Mouse (Mus musculus): Measurements from ENCODE around the gene Fam193b.
A peak's percentile ranks its signal among the peaks of the same experiment; 100 is the strongest.
"Not testable (repeated sequence)": the region's sequence is repeated elsewhere in the genome, so short reads cannot be mapped to it uniquely, and the experiment has no call there.

Fam193b gene

GRCm38 (mm10) chr13:55571977-55572376 is 1.1 kb upstream of the Fam193b start:
- DNase-seq (ENCODE audit: low spot score) = no peak

GRCm38 (mm10) chr13:55570286-55570973 is 490 bp downstream of the Fam193b start:
- no peak for DNase-seq (ENCODE audit: low spot score)

GRCm38 (mm10) chr13:55569726-55570285 is 1.1 kb downstream of the Fam193b start:
- no peak for DNase-seq (ENCODE audit: low spot score)

- not testable (repeated sequence) for DNase-seq (ENCODE audit: low spot score)
These were observed 2.4 kb downstream of the Fam193b start for GRCm38 (mm10) chr13:55568524-55568923.

GRCm38 (mm10) chr13:55567949-55568348 is 3.0 kb downstream of the Fam193b start:
- DNase-seq (ENCODE audit: low spot score) = no peak

- DNase-seq (ENCODE audit: low spot score) = no peak
These were observed 3.9 kb downstream of the Fam193b start for GRCm38 (mm10) chr13:55567001-55567400.

GRCm38 (mm10) chr13:55563266-55563879 is 7.5 kb downstream of the Fam193b start:
- no peak for DNase-seq (ENCODE audit: low spot score)

GRCm38 (mm10) chr13:55557499-55557898 is 13.4 kb downstream of the Fam193b start:
- no peak for DNase-seq (ENCODE audit: low spot score)

- DNase-seq (ENCODE audit: low spot score) = no peak
These were observed 15.0 kb downstream of the Fam193b start for GRCm38 (mm10) chr13:55555921-55556320.

GRCm38 (mm10) chr13:55549061-55549460 is 21.9 kb downstream of the Fam193b start:
- DNase-seq (ENCODE audit: low spot score) = no peak

GRCm38 (mm10) chr13:55548426-55548825 is 22.5 kb downstream of the Fam193b start:
- no peak for DNase-seq (ENCODE audit: low spot score)

- DNase-seq (ENCODE audit: low spot score) = no peak
These were observed 23.0 kb downstream of the Fam193b start for GRCm38 (mm10) chr13:55547916-55548315.

GRCm38 (mm10) chr13:55544792-55545191 is 26.1 kb downstream of the Fam193b start:
- no peak for DNase-seq (ENCODE audit: low spot score)

- no peak for DNase-seq (ENCODE audit: low spot score)
These were observed 27.5 kb downstream of the Fam193b start for GRCm38 (mm10) chr13:55543447-55543846.

- no peak for DNase-seq (ENCODE audit: low spot score)
These were observed 28.0 kb downstream of the Fam193b start for GRCm38 (mm10) chr13:55542891-55543290.

- DNase-seq (ENCODE audit: low spot score) = no peak
These were observed 30.0 kb downstream of the Fam193b start for GRCm38 (mm10) chr13:55540933-55541332.

GRCm38 (mm10) chr13:55536194-55537175 is 34.4 kb downstream of the Fam193b start, which contains the start of gene Ddx41:
Ddx41 (minus strand) TSS chr13:55536658.
- peak; percentile 97 for DNase-seq (ENCODE audit: low spot score)

GRCm38 (mm10) chr13:55535796-55536193 is 35.1 kb downstream of the Fam193b start:
- DNase-seq (ENCODE audit: low spot score) = no peak

GRCm38 (mm10) chr13:55535191-55535590 is 35.7 kb downstream of the Fam193b start:
- DNase-seq (ENCODE audit: low spot score) = no peak

GRCm38 (mm10) chr13:55529198-55529915 is 41.6 kb downstream of the Fam193b start, which contains the start of gene Dok3:
Dok3 (minus strand) TSS chr13:55529296.
- peak; percentile 51 for DNase-seq (ENCODE audit: low spot score)
